Mouse (Mus musculus) brain, embryonic 14.5 days (tissue): Measurements from ENCODE around the gene Dchs2.

ENCODE experiments used
- CTCF ChIP-seq: fragments of 200-500 bp; IDR thresholded peaks from 2 replicates; pipeline ENCODE4 v1.5.1; 2012; ENCODE audit warnings: inconsistent platforms, mild to moderate bottlenecking, moderate library complexity, borderline replicate concordance; ENCODE audit not compliant: insufficient read depth, insufficient read length; ENCODE audit errors: extremely low read depth
- POLR2A ChIP-seq: fragments of 200-500 bp; IDR thresholded peaks from 2 replicates; pipeline ENCODE4 v1.6.1; 2012; ENCODE audit warnings: mild to moderate bottlenecking, inconsistent platforms, borderline replicate concordance; ENCODE audit not compliant: poor library complexity, insufficient read depth, insufficient read length, severe bottlenecking; ENCODE audit errors: extremely low read depth

DNA sequence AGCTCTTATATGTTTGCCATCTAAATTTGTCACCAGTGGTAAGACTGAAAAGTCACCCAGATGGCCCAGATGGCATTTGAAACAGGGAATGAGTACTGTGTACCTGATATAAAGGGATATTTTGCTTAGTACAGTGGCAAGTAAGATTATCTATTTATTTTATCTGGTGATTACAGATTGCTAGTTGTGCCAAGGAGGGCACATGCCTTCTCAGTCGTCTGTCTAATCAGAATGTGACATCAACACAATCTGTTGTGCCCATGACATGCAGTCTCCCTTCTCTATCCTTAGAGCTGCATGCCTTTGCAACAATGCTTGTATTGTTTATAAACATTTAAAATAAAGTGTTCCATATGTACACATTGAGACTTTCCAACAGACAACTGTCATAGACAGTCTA, 64.7 kb downstream of the Dchs2 start:
- no peak for TF ChIP-seq POLR2A
- no peak for TF ChIP-seq CTCF
